Comparison of ENCODE assay signal across 11 mouse cellular contexts in the genomic region with DNA sequence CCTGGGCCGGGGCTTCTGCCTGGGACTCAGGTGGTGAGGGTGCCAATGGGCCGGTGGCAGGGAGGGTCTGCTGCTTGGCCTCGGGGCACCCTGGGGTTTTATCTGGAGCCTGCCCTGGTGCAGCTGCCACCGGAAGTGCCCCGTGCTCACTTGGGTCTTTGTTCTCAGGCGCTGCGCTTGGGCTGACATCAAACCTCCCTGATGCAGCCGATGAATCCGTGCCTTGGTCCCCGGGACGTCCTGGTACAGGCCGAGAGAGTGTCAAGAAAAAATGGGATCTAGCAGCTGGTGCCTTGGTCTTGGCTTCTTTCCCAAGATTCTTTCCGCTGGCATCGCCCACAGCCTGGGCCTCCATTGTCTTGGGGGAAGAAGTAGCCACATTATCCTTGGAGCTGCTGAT. TPM values are rescaled to one million over a fixed set of nuclear protein-coding genes. Genes with fewer than 3 reads are reported as not detected.
A peak's percentile ranks its signal among the peaks of the same experiment; 100 is the strongest.
DNase-seq lines count a peak whose midpoint lies in the region; ATAC-seq and TF ChIP-seq lines count a peak whose summit lies in the region.
"Had no signal": no experiment of that assay in that cellular context is flagged by ENCODE, and none has a peak within 500 bp of the region (broad histone marks: within the 10 kb centered on the region; RNA-seq: fewer than 3 reads in every experiment).

No protein-coding gene starts in this region.

- peak overlapping the region; percentile 85 for H3K27ac ChIP-seq in cortical plate, adult 2 months (ENCODE audit: insufficient read depth, low read length)
- peak overlapping the region; percentile 58 for H3K27ac ChIP-seq in neural tube, embryonic 14.5 days (ENCODE audit: low read depth, low read length)
- H3K27ac ChIP-seq: limb, embryonic 12.5 days had no signal

- no peak overlapping the region for H3K4me2 ChIP-seq in neural tube, embryonic 14.5 days (ENCODE audit: low read depth, low read length)
- H3K4me2 ChIP-seq: limb, embryonic 12.5 days had no signal

- 44% methylated on average over 14 of the region's 14 CpGs for WGBS in neural tube, embryonic 14.5 days

- no peaks in the 10 kb centered on the region for H3K36me3 ChIP-seq in neural tube, embryonic 14.5 days (ENCODE audit: control insufficient read depth, insufficient read depth, low read length)
- H3K36me3 ChIP-seq: limb, embryonic 12.5 days had no signal

- H3K4me3 ChIP-seq in cortical plate, adult 2 months (ENCODE audit: insufficient read depth, low read length) = peak overlapping the region; percentile 39
- no peak overlapping the region for H3K4me3 ChIP-seq in neural tube, embryonic 14.5 days (ENCODE audit: low read depth, low read length)
- H3K4me3 ChIP-seq: limb, embryonic 12.5 days had no signal

- no peak for TF ChIP-seq POLR2A in cortical plate, adult 2 months (IDR thresholded peaks at IDR 0.05; ENCODE audit: extremely low read depth, insufficient read depth, low read length)

- no peak overlapping the region for H3K9ac ChIP-seq in neural tube, embryonic 14.5 days (replicated peaks; ENCODE audit: low read depth, low read length)
- H3K9ac ChIP-seq: limb, embryonic 12.5 days had no signal

- H3K27me3 ChIP-seq in neural tube, embryonic 14.5 days (ENCODE audit: control insufficient read depth, insufficient read depth, low read length) = no peaks in the 10 kb centered on the region

- no peak for DNase-seq in frontal cortex, postnatal 25 days (ENCODE audit: low spot score in 2 of 2)
- DNase-seq in left cerebral cortex, adult 11 months (ENCODE audit: low spot score) = peak; percentile 35
- no peak for DNase-seq in adrenal gland, adult 2 months
- DNase-seq in natural killer cell, adult 2 months (ENCODE audit: low spot score in 2 of 2) = no peak
- DNase-seq: gastrocnemius, postnatal 14 days had no signal

- ATAC-seq in frontal cortex, adult (ENCODE audit: low TSS enrichment) = peak; percentile 58; the same call in 1 of the 2 replicates
- ATAC-seq in neural tube, embryonic 14.5 days (ENCODE audit: low read depth) = peak; percentile 52
- ATAC-seq in megakaryocyte, adult 5-6 weeks (ENCODE audit: poor library complexity, severe bottlenecking) = no peak

- H3K4me1 ChIP-seq in cortical plate, adult 2 months (ENCODE audit: control insufficient read depth, insufficient read depth, low read length) = no peaks in the 10 kb centered on the region
- peaks cover 22% of the 10 kb centered on the region for H3K4me1 ChIP-seq in neural tube, embryonic 14.5 days (ENCODE audit: control insufficient read depth, insufficient read depth, low read length)

- H3K9me3 ChIP-seq in neural tube, embryonic 14.5 days (ENCODE audit: control insufficient read depth, low read length) = no peaks in the 10 kb centered on the region
- H3K9me3 ChIP-seq: limb, embryonic 12.5 days had no signal

- TF ChIP-seq CTCF in cortical plate, adult 2 months (IDR thresholded peaks at IDR 0.05; ENCODE audit: extremely low read depth, insufficient read depth, low read length) = no peak

RNA-seq across cellular contexts. Expression of a gene that starts 21.2 kb away (rescaled TPM):
- 141 and 164 TPM in 2 replicates for polyA plus RNA-seq in cortical plate, adult 2 months (2012; rRNA removed)
- 11.8 and 14.6 TPM in 2 replicates for polyA plus RNA-seq in neural tube, embryonic 14.5 days (2014; fragmentation: Nextera tagmentation; extraction: Ambion mirVana)
- 0.27 TPM in 1 of 2 replicates, not detected in the other for total RNA-seq in megakaryocyte, adult 5-6 weeks (2015)
- not detected in 2 replicates for total RNA-seq in megakaryocyte, adult 5-6 weeks (2017)
- total RNA-seq in adrenal gland, adult 2 months (2021) = under 1 TPM; 0.35 to 0.66 TPM
- not detected in 2 replicates for polyA plus RNA-seq in adrenal gland, adult 2 months (2012; rRNA removed)
- polyA plus RNA-seq: C2C12 had no signal
